Mouse (Mus musculus): ENCODE data around the gene Rap1gap.

DNA sequence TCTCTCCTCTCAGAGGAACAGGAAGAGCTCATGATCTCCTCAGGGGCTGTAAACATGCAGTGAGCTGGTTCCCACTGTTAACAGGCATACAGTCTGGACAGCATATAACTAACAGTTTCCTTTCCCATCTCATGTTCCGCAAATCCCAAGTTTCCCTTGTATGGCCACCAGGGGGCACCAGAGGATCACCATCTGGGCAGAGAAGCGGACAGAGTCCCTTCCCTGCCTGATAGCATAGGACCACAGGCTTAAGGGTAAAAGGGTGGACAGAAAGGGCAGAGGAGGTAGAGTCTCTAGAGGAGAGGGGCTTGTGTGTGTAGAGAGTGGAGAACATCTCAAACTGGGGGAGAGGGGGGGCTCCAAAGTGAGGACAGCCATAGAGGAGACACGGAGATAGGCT, 65.6 kb downstream of the Rap1gap start:
- TF ChIP-seq CTCF (IDR thresholded peaks at IDR 0.05; ENCODE audit: low read depth, low read length): peak; percentile 95
- no peak for TF ChIP-seq POLR2A (IDR thresholded peaks at IDR 0.05; ENCODE audit: insufficient read depth, low read length)
- TF ChIP-seq EP300 (IDR thresholded peaks at IDR 0.05; ENCODE audit: insufficient read depth, low read depth, low read length): no peak

Data from ES-Bruce4 (cell line).